Mouse (Mus musculus) adrenal gland, adult 10 weeks (tissue): ENCODE results near the gene Olfm3. TPM values are rescaled to one million over a fixed set of nuclear protein-coding genes. Genes with fewer than 3 reads are reported as not detected.

Experiments used
- polyA plus RNA-seq: library from polyadenylated mRNA; stranded (reverse); fragments of 350-450 nt; fragmentation: Illumina TruSeq; extraction: RNeasy Lipid Tissue Mini Kit (QIAGEN cat#74804); gene quantifications from one replicate; pipeline ENCODE4 v1.2.3, GENCODE M21; 2014; ENCODE audit warnings: low read depth, low replicate concordance

The Olfm3 gene
- polyA plus RNA-seq: 16.7 TPM

DNA sequence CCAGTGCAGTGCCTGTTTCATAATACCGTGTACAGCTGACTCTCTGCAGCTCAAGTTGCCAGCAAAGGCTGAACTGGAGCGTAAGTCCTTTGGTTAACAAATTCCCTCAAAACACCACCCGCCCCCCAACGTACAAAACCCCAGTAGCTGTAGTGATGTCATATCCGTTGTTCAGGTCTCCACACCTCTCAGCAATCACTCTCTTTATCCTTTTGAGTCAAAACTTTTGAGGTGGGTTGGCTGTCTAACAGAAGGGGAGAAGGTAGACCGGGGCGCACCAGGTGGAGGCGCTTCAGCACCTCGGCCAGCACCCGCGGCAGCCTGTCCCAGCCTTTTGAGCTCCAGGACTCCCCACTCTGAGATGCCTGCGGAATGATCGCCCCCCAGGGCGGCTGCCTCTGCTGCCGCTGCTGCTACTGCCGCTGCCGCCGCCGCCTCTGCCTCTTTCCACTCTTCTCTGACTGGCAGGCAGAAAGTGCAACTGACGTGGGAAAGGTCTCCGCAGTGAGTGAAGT is at the start of gene Olfm3:
TSS of gene Olfm3 (plus strand) at position 155 of the 515 bp plus-strand sequence.

